Mouse (Mus musculus) embryonic fibroblast, embryonic 13.5 days (primary cell): ENCODE measurements around the gene Krt13.

Source experiments
- CTCF ChIP-seq: IDR thresholded peaks from 2 replicates; pipeline ENCODE4 v1.5.1; 2011; ENCODE audit warnings: mild to moderate bottlenecking, control low read depth, low read length, moderate library complexity, borderline replicate concordance; ENCODE audit not compliant: insufficient read depth
- POLR2A ChIP-seq: IDR thresholded peaks from 2 replicates; pipeline ENCODE4 v1.6.1; 2011; ENCODE audit warnings: low read depth, mild to moderate bottlenecking, control low read depth, low read length, moderate library complexity

GRCm38 (mm10) chr11:100096141-100096540, 25.2 kb downstream of the Krt13 start, which contains the start of gene Krt35:
- no peak for TF ChIP-seq POLR2A
- TF ChIP-seq CTCF: no peak
